Mouse (Mus musculus) MEL (cell line): ENCODE data around the gene Abcc3.

Experiments used
- CHD1 ChIP-seq: IDR thresholded peaks from 2 replicates; pipeline ENCODE4 v1.6.1; 2012; ENCODE audit warnings: low read depth, mild to moderate bottlenecking, inconsistent platforms, low read length, improper control_type of control experiment
- CHD2 ChIP-seq: IDR thresholded peaks from 2 replicates; pipeline ENCODE4 v1.6.1; 2011; ENCODE audit warnings: low read length, improper control_type of control experiment
- CTCF ChIP-seq, 3 experiments: IDR thresholded peaks in 2 of 3; conservative IDR thresholded peaks in 1 of 3; 2 replicates each; pipeline ENCODE4 v1.5.1; 2011 to 2012; ENCODE audit warnings: low read length in 3 of 3, low read depth in 2 of 3, mild to moderate bottlenecking in 2 of 3, improper control_type of control experiment in 1 of 3, inconsistent platforms in 1 of 3, mixed read lengths in 1 of 3, moderate library complexity in 1 of 3; ENCODE audit not compliant: control insufficient read depth in 1 of 3, insufficient read depth in 1 of 3, poor library complexity in 1 of 3, severe bottlenecking in 1 of 3
- HCFC1 ChIP-seq: IDR thresholded peaks from 2 replicates; pipeline ENCODE4 v1.6.1; 2012; ENCODE audit warnings: low read depth, mild to moderate bottlenecking, inconsistent platforms, low read length, improper control_type of control experiment, moderate library complexity
- MXI1 ChIP-seq: IDR thresholded peaks from 2 replicates; pipeline ENCODE4 v1.6.1; 2011; ENCODE audit warnings: mild to moderate bottlenecking, low read depth, low read length, improper control_type of control experiment
- MYC ChIP-seq: IDR thresholded peaks from 2 replicates; pipeline ENCODE4 v1.6.1; 2011; ENCODE audit warnings: low read depth, mild to moderate bottlenecking, low read length, improper control_type of control experiment, moderate library complexity
- NELFE ChIP-seq: IDR thresholded peaks from 2 replicates; pipeline ENCODE4 v1.6.1; 2011; ENCODE audit warnings: low read depth, low read length, improper control_type of control experiment
- POLR2A ChIP-seq, 2 experiments: IDR thresholded peaks; 2 replicates each; pipeline ENCODE4 v1.6.1; 2011 to 2012; ENCODE audit warnings: low read length in 2 of 2, mild to moderate bottlenecking in 2 of 2, control low read depth in 1 of 2, improper control_type of control experiment in 1 of 2, low read depth in 1 of 2, moderate library complexity in 1 of 2; ENCODE audit not compliant: control insufficient read depth in 1 of 2, insufficient read depth in 1 of 2, poor library complexity in 1 of 2
- POLR2AphosphoS5 ChIP-seq: IDR thresholded peaks from 2 replicates; pipeline ENCODE4 v1.6.1; 2012; ENCODE audit warnings: low read depth, borderline replicate concordance, mild to moderate bottlenecking, inconsistent platforms, low read length, moderate library complexity, mixed read lengths
- RAD21 ChIP-seq: IDR thresholded peaks from 2 replicates; pipeline ENCODE4 v1.6.1; 2011; ENCODE audit warnings: mild to moderate bottlenecking, low read depth, low read length, improper control_type of control experiment
- TBP ChIP-seq: IDR thresholded peaks from 2 replicates; pipeline ENCODE4 v1.8.0; 2011; ENCODE audit warnings: low read depth, low read length, improper control_type of control experiment
- TCF12 ChIP-seq: IDR thresholded peaks from 2 replicates; pipeline ENCODE4 v1.6.1; 2014; ENCODE audit warnings: low read depth, mild to moderate bottlenecking, inconsistent platforms, low read length, improper control_type of control experiment, moderate library complexity
- ZC3H11A ChIP-seq: IDR thresholded peaks from 2 replicates; pipeline ENCODE4 v1.6.1; 2012; ENCODE audit warnings: low read depth, mild to moderate bottlenecking, inconsistent platforms, low read length, improper control_type of control experiment

GRCm38 (mm10) chr11:94414042-94414441 is 21.2 kb upstream of the Abcc3 start:
- TF ChIP-seq CTCF (IDR thresholded peaks at IDR 0.05 in 2 of 3, conservative IDR thresholded peaks at IDR 0.05 in 1 of 3; ENCODE audit: control insufficient read depth in 1 of 3, insufficient read depth in 1 of 3, low read depth in 2 of 3, low read length in 3 of 3, poor library complexity in 1 of 3, severe bottlenecking in 1 of 3) = no peak
- TF ChIP-seq CHD2 = no peak
- TF ChIP-seq POLR2A (IDR thresholded peaks at IDR 0.05; ENCODE audit: control insufficient read depth in 1 of 2, insufficient read depth in 1 of 2, low read depth in 1 of 2, low read length in 2 of 2, poor library complexity in 1 of 2) = no peak
- no peak for TF ChIP-seq CHD1
- no peak for TF ChIP-seq MYC
- TF ChIP-seq MXI1 = no peak
- no peak for TF ChIP-seq POLR2AphosphoS5
- TF ChIP-seq ZC3H11A = no peak
- TF ChIP-seq RAD21 = no peak
- TF ChIP-seq TCF12 = no peak
- TF ChIP-seq NELFE = no peak
- no peak for TF ChIP-seq HCFC1
- TF ChIP-seq TBP = no peak
